7 mouse cellular contexts compared by ENCODE assay signal in genomic region chr1:187215181-187216116, GRCm38 (mm10). TPM values are rescaled to one million over a fixed set of nuclear protein-coding genes. Genes with fewer than 3 reads are reported as not detected.
DNase-seq lines count a peak whose midpoint lies in the region; ATAC-seq and TF ChIP-seq lines count a peak whose summit lies in the region.

Gene Spata17 (minus strand): TSS chr1:187215465.
Gene Gpatch2 (plus strand): TSS chr1:187215508.

- H3K4me2 ChIP-seq in intestine, embryonic 16.5 days (ENCODE audit: low read depth, low read length), result peak within 1 kb of the TSS; percentile 74
- H3K4me2 ChIP-seq in midbrain, embryonic 12.5 days (replicated peaks), result peak within 1 kb of the TSS; percentile 85

- H3K27ac ChIP-seq in intestine, embryonic 16.5 days (ENCODE audit: low read length), result peak within 1 kb of the TSS; percentile 78
- H3K27ac ChIP-seq in midbrain, embryonic 12.5 days (replicated peaks), result peak within 1 kb of the TSS; percentile 76
- H3K27ac ChIP-seq in small intestine, adult 2 months (ENCODE audit: insufficient read depth, low read depth, low read length), result peak within 1 kb of the TSS; percentile 73

- no peaks in the 10 kb centered on the region for H3K36me3 ChIP-seq in intestine, embryonic 16.5 days (ENCODE audit: control insufficient read depth, insufficient read depth, low read length)
- H3K36me3 ChIP-seq in midbrain, embryonic 12.5 days, result no peaks in the 10 kb centered on the region
- H3K36me3 ChIP-seq in small intestine, adult 2 months (ENCODE audit: control insufficient read depth, insufficient read depth, low read length), result no peaks in the 10 kb centered on the region

- peak; percentile 85 for ATAC-seq in intestine, embryonic 16.5 days
- peak; percentile 94 for ATAC-seq in midbrain, embryonic 12.5 days (ENCODE audit: low FRiP score, low read depth)

- no peak for TF ChIP-seq CTCF in small intestine, adult 2 months (IDR thresholded peaks at IDR 0.05; ENCODE audit: extremely low read depth, insufficient read length, insufficient replicate concordance, low read depth, low read length)

- under 1% methylated on average over 57 of the region's 58 CpGs for WGBS in intestine, embryonic 16.5 days
- WGBS in midbrain, embryonic 12.5 days, result 1% methylated on average over 58 of the region's 58 CpGs
- WGBS in small intestine, adult 2 months, result under 1% methylated on average over 58 of the region's 58 CpGs

- H3K9me3 ChIP-seq in intestine, embryonic 16.5 days (ENCODE audit: control insufficient read depth, low read length), result no peaks in the 10 kb centered on the region
- no peaks in the 10 kb centered on the region for H3K9me3 ChIP-seq in midbrain, embryonic 12.5 days

- no peaks in the 10 kb centered on the region; the same call in none of the 2 replicates for H3K4me1 ChIP-seq in intestine, embryonic 16.5 days (ENCODE audit: control insufficient read depth, insufficient read depth, low read length)
- peaks cover 5% of the 10 kb centered on the region for H3K4me1 ChIP-seq in midbrain, embryonic 12.5 days
- H3K4me1 ChIP-seq in small intestine, adult 2 months (ENCODE audit: control insufficient read depth, insufficient read depth, insufficient read length, low read length), result peaks cover 4% of the 10 kb centered on the region; the same call in 1 of the 2 replicates

- no peaks in the 10 kb centered on the region for H3K27me3 ChIP-seq in intestine, embryonic 16.5 days (replicated peaks; ENCODE audit: control insufficient read depth, insufficient read depth, low read length)
- H3K27me3 ChIP-seq in midbrain, embryonic 12.5 days, result no peaks in the 10 kb centered on the region
- H3K27me3 ChIP-seq in small intestine, adult 2 months (ENCODE audit: control insufficient read depth, insufficient read depth, low read length), result no peaks in the 10 kb centered on the region

- peak; percentile 71 for DNase-seq in adrenal gland, adult 8-10 months
- DNase-seq in embryo, embryonic 11.5 days (ENCODE audit: low read depth, low spot score), result peak; percentile 66
- peak; percentile 66 to 83 for DNase-seq in gastrocnemius, postnatal 4 days (ENCODE audit: low spot score in 2 of 2)
- peak; percentile 74 for DNase-seq in left cerebral cortex, postnatal 4 days

- peak within 1 kb of the TSS; percentile 97 for H3K9ac ChIP-seq in intestine, embryonic 16.5 days (ENCODE audit: low read depth, low read length)
- peak within 1 kb of the TSS; percentile 85 for H3K9ac ChIP-seq in midbrain, embryonic 12.5 days (replicated peaks)

- intact Hi-C loops in left cerebral cortex, postnatal 4 days (cut with DNase I), result no loop called here

- peak; percentile 76 for TF ChIP-seq POLR2A in small intestine, adult 2 months (IDR thresholded peaks at IDR 0.05; ENCODE audit: low read depth, low read length)

- H3K4me3 ChIP-seq in intestine, embryonic 16.5 days (ENCODE audit: low read length), result peak within 1 kb of the TSS; percentile 92
- H3K4me3 ChIP-seq in midbrain, embryonic 12.5 days, result peak within 1 kb of the TSS; percentile 94
- H3K4me3 ChIP-seq in small intestine, adult 2 months (ENCODE audit: low read depth, low read length), result peak within 1 kb of the TSS; percentile 94

RNA-seq across cellular contexts. Expression of gene Spata17, which starts in this region (rescaled TPM):
- 1 to 10 TPM in 2 of 4 experiments, under 1 TPM in 2; 0.31 to 1.3 (median 0.89) TPM for total RNA-seq in adrenal gland, adult 8-10 months (2022)
- not detected for total RNA-seq in gastrocnemius, postnatal 4 days (2021)
- polyA plus RNA-seq in intestine, embryonic 16.5 days (2015; fragmentation: Nextera tagmentation; extraction: Ambion mirVana), result 0.91 and 1.6 TPM in 2 replicates
- under 1 TPM; 0.26 to 0.30 TPM for total RNA-seq in left cerebral cortex, postnatal 4 days (2021)
- polyA plus RNA-seq in midbrain, embryonic 12.5 days (2016; fragmentation: Nextera tagmentation; extraction: Ambion mirVana), result 1.2 and 1.6 TPM in 2 replicates
- polyA plus RNA-seq in small intestine, adult 2 months (2012; rRNA removed), result not detected in 2 replicates

RNA-seq across cellular contexts. Expression of gene Gpatch2, which starts in this region (rescaled TPM):
- total RNA-seq in adrenal gland, adult 8-10 months (2022), result 10 to 100 TPM; 23.3 to 35.0 (median 28.7) TPM
- total RNA-seq in gastrocnemius, postnatal 4 days (2021), result 10 to 100 TPM; 14.5 to 18.3 TPM
- 16.5 and 17.0 TPM in 2 replicates for polyA plus RNA-seq in intestine, embryonic 16.5 days (2015; fragmentation: Nextera tagmentation; extraction: Ambion mirVana)
- total RNA-seq in left cerebral cortex, postnatal 4 days (2021), result 10 to 100 TPM; 19.4 to 20.5 TPM
- polyA plus RNA-seq in midbrain, embryonic 12.5 days (2016; fragmentation: Nextera tagmentation; extraction: Ambion mirVana), result 31.0 and 31.1 TPM in 2 replicates
- polyA plus RNA-seq in small intestine, adult 2 months (2012; rRNA removed), result 3.1 and 6.7 TPM in 2 replicates

Comparison
In these comparisons a context has a peak if more than half of its experiments do, and no peak if none do; other contexts are left out.
1. Peak in every context shown above with its lines: DNase-seq, ATAC-seq, H3K4me3 ChIP-seq and H3K27ac ChIP-seq.